Mouse (Mus musculus): Measurements from ENCODE around the gene Macf1. TPM values are rescaled to one million over a fixed set of nuclear protein-coding genes. Genes with fewer than 3 reads are reported as not detected.
"Not testable (repeated sequence)": the region's sequence is repeated elsewhere in the genome, so short reads cannot be mapped to it uniquely, and the experiment has no call there.

Macf1 gene
- polyA plus RNA-seq, 1 experiment from 2014 or later, result 114 TPM

DNA sequence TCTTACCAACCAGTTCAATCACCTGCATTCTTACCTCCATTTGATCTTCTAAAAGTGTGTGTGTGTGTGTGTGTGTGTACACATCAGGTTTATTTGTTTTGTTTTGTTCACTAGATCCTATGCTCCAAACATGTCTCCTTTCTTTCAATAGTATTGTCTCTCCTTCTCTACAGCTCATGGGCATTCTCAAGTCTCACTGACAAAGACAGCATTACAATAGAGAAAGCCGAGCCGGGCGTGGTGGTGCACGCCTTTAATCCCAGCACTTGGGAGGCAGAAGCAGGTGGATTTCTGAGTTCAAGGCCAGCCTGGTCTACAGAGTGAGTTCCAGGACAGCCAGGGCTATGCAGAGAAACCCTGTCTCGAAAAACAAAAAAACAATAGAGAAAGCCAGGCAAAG is 30.7 kb downstream of the Macf1 start:
- not testable (repeated sequence) for H3K36me3 ChIP-seq (ENCODE audit: control insufficient read depth, insufficient read depth, low read length); DNase-seq (ENCODE audit: low spot score); H3K27ac ChIP-seq (ENCODE audit: low read depth, low read length); H3K9me3 ChIP-seq (ENCODE audit: control insufficient read depth, low read length); H3K4me2 ChIP-seq (replicated peaks; ENCODE audit: low read depth, low read length); H3K27me3 ChIP-seq (ENCODE audit: control insufficient read depth, insufficient read depth, low read length); H3K4me1 ChIP-seq (replicated peaks; ENCODE audit: control insufficient read depth, insufficient read depth, low read length); H3K4me3 ChIP-seq (ENCODE audit: low read depth, low read length); ATAC-seq (ENCODE audit: low FRiP score); H3K9ac ChIP-seq (ENCODE audit: low read depth, low read length)
- 89% methylated on average over 5 of the region's 5 CpGs for WGBS

DNA sequence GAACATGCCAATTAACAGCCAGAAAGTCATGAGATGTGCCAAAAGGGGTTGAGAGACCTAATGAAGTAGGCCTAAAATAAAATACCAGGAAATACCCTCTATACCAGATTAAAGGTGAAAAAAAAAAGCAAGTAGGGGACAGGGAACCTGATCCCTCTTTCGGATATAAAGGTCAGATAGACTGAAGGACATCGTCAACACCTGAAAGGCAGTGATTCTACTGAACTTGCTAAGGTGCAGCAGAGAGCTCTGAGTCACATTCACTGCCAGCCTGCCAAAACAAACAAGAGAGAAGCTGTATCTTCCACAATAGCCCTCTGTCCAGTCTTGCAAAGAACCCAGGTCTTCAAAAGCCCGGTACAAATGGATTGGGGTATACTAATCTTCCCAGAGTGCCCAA is 32.0 kb downstream of the Macf1 start:
- H3K27me3 ChIP-seq (ENCODE audit: control insufficient read depth, insufficient read depth, low read length), result no peaks in the 10 kb centered on the region
- no peak for DNase-seq (ENCODE audit: low spot score)
- no peak overlapping the region for H3K9ac ChIP-seq (ENCODE audit: low read depth, low read length)
- WGBS, result 85% methylated on average over 3 of the region's 3 CpGs
- H3K4me2 ChIP-seq (replicated peaks; ENCODE audit: low read depth, low read length), result no peak overlapping the region
- H3K9me3 ChIP-seq (ENCODE audit: control insufficient read depth, low read length), result no peaks in the 10 kb centered on the region
- no peaks in the 10 kb centered on the region for H3K4me1 ChIP-seq (replicated peaks; ENCODE audit: control insufficient read depth, insufficient read depth, low read length)
- H3K27ac ChIP-seq (ENCODE audit: low read depth, low read length), result no peak overlapping the region
- H3K4me3 ChIP-seq (ENCODE audit: low read depth, low read length), result no peak overlapping the region
- no peak for ATAC-seq (ENCODE audit: low FRiP score)
- no peaks in the 10 kb centered on the region for H3K36me3 ChIP-seq (ENCODE audit: control insufficient read depth, insufficient read depth, low read length)

- no peak for ATAC-seq (ENCODE audit: low FRiP score)
- DNase-seq (ENCODE audit: low spot score), result no peak
- H3K9ac ChIP-seq (ENCODE audit: low read depth, low read length), result no peak overlapping the region
- no peaks in the 10 kb centered on the region for H3K27me3 ChIP-seq (ENCODE audit: control insufficient read depth, insufficient read depth, low read length)
- H3K4me3 ChIP-seq (ENCODE audit: low read depth, low read length), result no peak overlapping the region
- H3K27ac ChIP-seq (ENCODE audit: low read depth, low read length), result no peak overlapping the region
- H3K9me3 ChIP-seq (ENCODE audit: control insufficient read depth, low read length), result no peaks in the 10 kb centered on the region
- no peaks in the 10 kb centered on the region for H3K36me3 ChIP-seq (ENCODE audit: control insufficient read depth, insufficient read depth, low read length)
- H3K4me1 ChIP-seq (replicated peaks; ENCODE audit: control insufficient read depth, insufficient read depth, low read length), result no peaks in the 10 kb centered on the region
- WGBS, result 91% methylated on average over 6 of the region's 6 CpGs
- H3K4me2 ChIP-seq (replicated peaks; ENCODE audit: low read depth, low read length), result no peak overlapping the region
Observed at GRCm38 (mm10) chr4:123649131-123649530, 35.0 kb downstream of the Macf1 start.

DNA sequence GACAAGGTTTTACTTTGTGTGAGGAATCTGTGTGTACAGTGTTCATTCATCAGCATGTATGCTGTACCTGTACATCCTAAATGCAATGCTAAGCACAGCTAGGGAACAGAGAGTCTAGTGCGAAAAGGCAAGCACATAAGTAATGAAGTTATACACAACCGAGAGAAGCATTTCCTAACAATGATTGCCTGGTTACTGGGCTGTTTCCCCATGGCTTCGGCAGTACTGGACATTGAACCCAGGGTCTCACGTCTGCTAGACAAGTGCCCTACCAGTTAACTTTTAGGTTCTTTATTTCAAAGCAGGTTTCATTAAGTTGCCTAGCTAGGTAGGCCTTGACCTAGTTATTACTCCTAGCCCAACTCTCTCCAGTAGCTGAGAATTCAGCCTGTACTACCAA is 36.5 kb downstream of the Macf1 start:
- no peak for ATAC-seq (ENCODE audit: low FRiP score)
- H3K27me3 ChIP-seq (ENCODE audit: control insufficient read depth, insufficient read depth, low read length), result no peaks in the 10 kb centered on the region
- no peak for DNase-seq (ENCODE audit: low spot score)
- H3K4me1 ChIP-seq (replicated peaks; ENCODE audit: control insufficient read depth, insufficient read depth, low read length), result no peaks in the 10 kb centered on the region
- no peak overlapping the region for H3K4me3 ChIP-seq (ENCODE audit: low read depth, low read length)
- H3K9me3 ChIP-seq (ENCODE audit: control insufficient read depth, low read length), result no peaks in the 10 kb centered on the region
- WGBS, result 93% methylated on average over 4 of the region's 4 CpGs
- no peaks in the 10 kb centered on the region for H3K36me3 ChIP-seq (ENCODE audit: control insufficient read depth, insufficient read depth, low read length)
- no peak overlapping the region for H3K4me2 ChIP-seq (replicated peaks; ENCODE audit: low read depth, low read length)
- no peak overlapping the region for H3K27ac ChIP-seq (ENCODE audit: low read depth, low read length)
- H3K9ac ChIP-seq (ENCODE audit: low read depth, low read length), result no peak overlapping the region

DNA sequence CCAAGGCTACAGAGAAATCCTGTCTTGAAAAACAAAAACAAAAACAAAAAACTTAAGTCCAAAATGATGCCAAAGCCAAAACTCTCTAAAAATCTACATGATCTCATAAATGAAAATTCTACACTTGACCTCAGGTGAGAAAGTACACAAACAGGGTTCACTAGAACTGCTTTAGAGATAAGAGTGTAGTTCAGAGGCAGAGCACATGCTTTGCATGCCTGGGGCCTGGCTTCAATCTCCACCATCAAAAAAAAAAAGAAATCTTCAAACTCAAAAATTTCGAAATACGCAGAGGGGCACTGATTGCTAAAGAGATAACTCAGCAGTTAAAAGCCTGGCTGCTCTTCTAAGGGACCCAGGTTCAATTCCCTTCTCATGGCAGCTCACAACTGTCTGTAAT is 37.1 kb downstream of the Macf1 start:
- 93% methylated on average over 2 of the region's 2 CpGs for WGBS
- no peak overlapping the region for H3K27ac ChIP-seq (ENCODE audit: low read depth, low read length)
- no peaks in the 10 kb centered on the region for H3K9me3 ChIP-seq (ENCODE audit: control insufficient read depth, low read length)
- H3K9ac ChIP-seq (ENCODE audit: low read depth, low read length), result no peak overlapping the region
- H3K36me3 ChIP-seq (ENCODE audit: control insufficient read depth, insufficient read depth, low read length), result no peaks in the 10 kb centered on the region
- no peak for DNase-seq (ENCODE audit: low spot score)
- H3K27me3 ChIP-seq (ENCODE audit: control insufficient read depth, insufficient read depth, low read length), result no peaks in the 10 kb centered on the region
- H3K4me1 ChIP-seq (replicated peaks; ENCODE audit: control insufficient read depth, insufficient read depth, low read length), result no peaks in the 10 kb centered on the region
- H3K4me2 ChIP-seq (replicated peaks; ENCODE audit: low read depth, low read length), result no peak overlapping the region
- H3K4me3 ChIP-seq (ENCODE audit: low read depth, low read length), result no peak overlapping the region
- ATAC-seq (ENCODE audit: low FRiP score), result no peak

DNA sequence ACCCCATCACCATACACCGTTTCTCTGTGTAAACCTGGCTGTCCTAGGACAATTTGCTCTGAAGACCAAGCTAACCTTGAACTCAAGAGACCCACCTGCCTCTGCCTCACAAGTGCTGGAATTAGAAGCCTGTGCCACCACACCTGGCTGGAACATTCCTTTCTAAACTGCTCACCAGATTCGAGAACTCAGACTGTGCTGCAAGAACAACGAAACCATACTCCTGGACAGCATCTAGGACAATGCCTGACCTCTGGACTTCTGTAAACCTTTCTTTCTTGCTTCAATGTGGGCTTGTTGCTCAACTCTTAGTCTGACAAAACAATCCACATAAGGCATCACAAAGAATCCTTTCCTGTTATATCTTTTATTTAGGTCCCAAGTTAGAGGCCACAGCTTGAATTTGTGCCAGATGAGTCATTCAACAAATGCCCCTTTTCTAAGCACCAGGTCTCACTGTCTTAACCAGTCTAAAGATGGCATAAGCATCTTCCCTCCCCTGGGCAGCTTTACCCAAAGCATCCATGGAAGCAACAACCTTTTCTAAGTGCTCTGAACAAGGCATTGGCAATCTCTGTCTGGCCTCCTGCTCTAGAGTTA is 38.8 kb downstream of the Macf1 start:
- Histone ChIP-seq H3K9ac (ENCODE audit: low read depth, low read length) (no peak overlapping the region), H3K4me2 (replicated peaks; ENCODE audit: low read depth, low read length) (no peak overlapping the region), H3K27me3 (ENCODE audit: control insufficient read depth, insufficient read depth, low read length) (no peaks in the 10 kb centered on the region), H3K4me1 (replicated peaks; ENCODE audit: control insufficient read depth, insufficient read depth, low read length) (no peaks in the 10 kb centered on the region), H3K4me3 (ENCODE audit: low read depth, low read length) (no peak overlapping the region), H3K27ac (ENCODE audit: low read depth, low read length) (no peak overlapping the region), H3K9me3 (ENCODE audit: control insufficient read depth, low read length) (no peaks in the 10 kb centered on the region), H3K36me3 (ENCODE audit: control insufficient read depth, insufficient read depth, low read length) (no peaks in the 10 kb centered on the region)
- WGBS, result 94% methylated on average over 3 of the region's 3 CpGs
- ATAC-seq (ENCODE audit: low FRiP score) (no peak), DNase-seq (ENCODE audit: low spot score) (no peak)

- Histone ChIP-seq H3K9me3 (ENCODE audit: control insufficient read depth, low read length) (no peaks in the 10 kb centered on the region), H3K4me2 (replicated peaks; ENCODE audit: low read depth, low read length) (no peak overlapping the region), H3K4me1 (replicated peaks; ENCODE audit: control insufficient read depth, insufficient read depth, low read length) (no peaks in the 10 kb centered on the region), H3K9ac (ENCODE audit: low read depth, low read length) (no peak overlapping the region), H3K27ac (ENCODE audit: low read depth, low read length) (no peak overlapping the region), H3K36me3 (ENCODE audit: control insufficient read depth, insufficient read depth, low read length) (no peaks in the 10 kb centered on the region), H3K27me3 (ENCODE audit: control insufficient read depth, insufficient read depth, low read length) (no peaks in the 10 kb centered on the region), H3K4me3 (ENCODE audit: low read depth, low read length) (no peak overlapping the region)
- DNase-seq (ENCODE audit: low spot score) (no peak), ATAC-seq (ENCODE audit: low FRiP score) (no peak)
- 86% methylated on average over 6 of the region's 6 CpGs for WGBS
Observed at GRCm38 (mm10) chr4:123643561-123643960, 40.6 kb downstream of the Macf1 start.

- Histone ChIP-seq H3K9ac (ENCODE audit: low read depth, low read length) (no peak overlapping the region), H3K27me3 (ENCODE audit: control insufficient read depth, insufficient read depth, low read length) (no peaks in the 10 kb centered on the region), H3K27ac (ENCODE audit: low read depth, low read length) (no peak overlapping the region), H3K9me3 (ENCODE audit: control insufficient read depth, low read length) (no peaks in the 10 kb centered on the region), H3K4me1 (replicated peaks; ENCODE audit: control insufficient read depth, insufficient read depth, low read length) (no peaks in the 10 kb centered on the region), H3K4me3 (ENCODE audit: low read depth, low read length) (no peak overlapping the region), H3K36me3 (ENCODE audit: control insufficient read depth, insufficient read depth, low read length) (no peaks in the 10 kb centered on the region), H3K4me2 (replicated peaks; ENCODE audit: low read depth, low read length) (no peak overlapping the region)
- DNase-seq (ENCODE audit: low spot score) (no peak), ATAC-seq (ENCODE audit: low FRiP score) (no peak)
- 85% methylated on average over 5 of the region's 5 CpGs for WGBS
Observed at GRCm38 (mm10) chr4:123642877-123643276, 41.3 kb downstream of the Macf1 start.

DNA sequence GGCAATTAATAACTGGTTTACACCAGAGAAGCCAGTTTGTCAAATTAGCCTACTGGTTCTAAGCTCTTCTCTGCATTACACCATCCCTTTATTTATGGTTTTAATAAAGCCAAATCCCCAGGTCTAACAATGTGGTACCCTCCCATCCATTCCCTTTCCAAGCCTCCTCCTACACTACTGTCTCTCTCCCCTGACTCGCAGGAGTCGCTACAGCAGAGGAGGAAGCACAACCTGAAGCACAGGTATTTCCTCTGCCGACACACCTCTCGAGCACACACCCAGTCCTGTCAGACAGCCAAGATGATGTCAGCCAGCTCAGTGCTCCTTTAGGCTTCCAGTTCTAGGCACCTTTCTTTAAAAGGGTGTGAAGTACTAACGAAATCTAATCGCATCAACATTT is 47.0 kb downstream of the Macf1 start:
- Histone ChIP-seq H3K4me1 (replicated peaks; ENCODE audit: control insufficient read depth, insufficient read depth, low read length) (no peaks in the 10 kb centered on the region), H3K27me3 (ENCODE audit: control insufficient read depth, insufficient read depth, low read length) (no peaks in the 10 kb centered on the region), H3K4me2 (replicated peaks; ENCODE audit: low read depth, low read length) (no peak overlapping the region), H3K9me3 (ENCODE audit: control insufficient read depth, low read length) (no peaks in the 10 kb centered on the region), H3K9ac (ENCODE audit: low read depth, low read length) (no peak overlapping the region), H3K27ac (ENCODE audit: low read depth, low read length) (no peak overlapping the region), H3K36me3 (ENCODE audit: control insufficient read depth, insufficient read depth, low read length) (no peaks in the 10 kb centered on the region), H3K4me3 (ENCODE audit: low read depth, low read length) (no peak overlapping the region)
- ATAC-seq (ENCODE audit: low FRiP score), result no peak
- 91% methylated on average over 6 of the region's 6 CpGs for WGBS
- DNase-seq (ENCODE audit: low spot score), result no peak
